Comparison of ENCODE assay signal across 8 mouse cellular contexts in genomic region chr9:58203516-58204447, GRCm38 (mm10). TPM values are rescaled to one million over a fixed set of nuclear protein-coding genes. Genes with fewer than 3 reads are reported as not detected.
DNase-seq lines count a peak whose midpoint lies in the region; ATAC-seq and TF ChIP-seq lines count a peak whose summit lies in the region.

Islr (minus strand) TSS chr9:58204306.
Islr2 (minus strand) TSS chr9:58204319.

- TF ChIP-seq POLR2A in thymus, adult 2 months (IDR thresholded peaks at IDR 0.05; ENCODE audit: control insufficient read depth, extremely low read depth, insufficient read depth, low read length, poor library complexity) = no peak

- H3K4me3 ChIP-seq in C2C12 (ENCODE audit: insufficient read depth, poor library complexity, severe bottlenecking) = no peak within 1 kb of the TSS
- H3K4me3 ChIP-seq in embryonic facial prominence, embryonic 15.5 days (replicated peaks) = peak within 1 kb of the TSS; percentile 39
- H3K4me3 ChIP-seq in heart, embryonic 13.5 days = peak within 1 kb of the TSS; percentile 53
- peak within 1 kb of the TSS; percentile 40 for H3K4me3 ChIP-seq in kidney, embryonic 15.5 days (replicated peaks)
- H3K4me3 ChIP-seq in liver, embryonic 13.5 days (replicated peaks) = peak within 1 kb of the TSS; percentile 56
- H3K4me3 ChIP-seq in thymus, adult 2 months (ENCODE audit: control insufficient read depth, insufficient read depth, low read length) = peak within 1 kb of the TSS; percentile 49

- H3K27me3 ChIP-seq in C2C12 (ENCODE audit: control insufficient read depth, insufficient read depth, insufficient read length) = peaks cover 12% of the 10 kb centered on the region
- peaks cover 57% of the 10 kb centered on the region for H3K27me3 ChIP-seq in embryonic facial prominence, embryonic 15.5 days
- peaks cover 77% of the 10 kb centered on the region for H3K27me3 ChIP-seq in heart, embryonic 13.5 days (replicated peaks)
- peaks cover 59% of the 10 kb centered on the region for H3K27me3 ChIP-seq in kidney, embryonic 15.5 days
- peaks cover 87% of the 10 kb centered on the region for H3K27me3 ChIP-seq in liver, embryonic 13.5 days
- H3K27me3 ChIP-seq in thymus, adult 2 months (ENCODE audit: control insufficient read depth, insufficient read depth, low read length) = peaks cover 24% of the 10 kb centered on the region; the same call in 1 of the 2 replicates

- H3K36me3 ChIP-seq in C2C12 (ENCODE audit: control insufficient read depth, insufficient read depth) = no peaks in the 10 kb centered on the region
- H3K36me3 ChIP-seq in embryonic facial prominence, embryonic 15.5 days = no peaks in the 10 kb centered on the region
- no peaks in the 10 kb centered on the region for H3K36me3 ChIP-seq in heart, embryonic 13.5 days
- no peaks in the 10 kb centered on the region for H3K36me3 ChIP-seq in kidney, embryonic 15.5 days
- H3K36me3 ChIP-seq in liver, embryonic 13.5 days = no peaks in the 10 kb centered on the region
- H3K36me3 ChIP-seq in thymus, adult 2 months (ENCODE audit: control insufficient read depth, insufficient read depth, low read length) = no peaks in the 10 kb centered on the region

- 3% methylated on average over 42 of the region's 42 CpGs for WGBS in embryonic facial prominence, embryonic 15.5 days
- 2% methylated on average over 42 of the region's 42 CpGs for WGBS in heart, embryonic 13.5 days
- 3% methylated on average over 42 of the region's 42 CpGs for WGBS in kidney, embryonic 15.5 days
- 3% methylated on average over 42 of the region's 42 CpGs for WGBS in liver, embryonic 13.5 days (ENCODE audit: insufficient replicate concordance)
- 11% methylated on average over 42 of the region's 42 CpGs for WGBS in thymus, adult 2 months

- peak within 1 kb of the TSS; percentile 50 for H3K4me2 ChIP-seq in embryonic facial prominence, embryonic 15.5 days (replicated peaks)
- H3K4me2 ChIP-seq in heart, embryonic 13.5 days = peak within 1 kb of the TSS; percentile 72
- peak within 1 kb of the TSS; percentile 64 for H3K4me2 ChIP-seq in kidney, embryonic 15.5 days
- H3K4me2 ChIP-seq in liver, embryonic 13.5 days = peak within 1 kb of the TSS; percentile 68

- peak; percentile 5 for TF ChIP-seq CTCF in C2C12 (IDR thresholded peaks at IDR 0.05; ENCODE audit: control insufficient read depth, insufficient read depth, insufficient read length)
- TF ChIP-seq CTCF in thymus, adult 2 months (IDR thresholded peaks at IDR 0.05; ENCODE audit: borderline replicate concordance, control insufficient read depth, extremely low read depth, insufficient read depth, low read length, poor library complexity) = peak; percentile 60; the same call in 1 of the 2 replicates

- DNase-seq in liver, embryonic 13.5 days = no peak
- peak; percentile 83 for DNase-seq in naive thymus-derived CD4-positive, alpha-beta T cell, adult 2 months (ENCODE audit: low read depth)
- DNase-seq in thymus, adult 2 months = peak; percentile 57

- no peaks in the 10 kb centered on the region for H3K9me3 ChIP-seq in embryonic facial prominence, embryonic 15.5 days (replicated peaks)
- no peaks in the 10 kb centered on the region for H3K9me3 ChIP-seq in heart, embryonic 13.5 days
- no peaks in the 10 kb centered on the region for H3K9me3 ChIP-seq in kidney, embryonic 15.5 days (replicated peaks)
- no peaks in the 10 kb centered on the region for H3K9me3 ChIP-seq in liver, embryonic 13.5 days (replicated peaks)

- no peaks in the 10 kb centered on the region for H3K79me3 ChIP-seq in C2C12 (ENCODE audit: low read depth)

- H3K9ac ChIP-seq in embryonic facial prominence, embryonic 15.5 days = no peak within 1 kb of the TSS
- peak within 1 kb of the TSS; percentile 73 for H3K9ac ChIP-seq in heart, embryonic 13.5 days
- 0 out of 2 replicates have a peak within 1 kb of the TSS, but pooled peaks have one; percentile 26 for H3K9ac ChIP-seq in kidney, embryonic 15.5 days
- peak within 1 kb of the TSS; percentile 49; the same call in 1 of the 2 replicates for H3K9ac ChIP-seq in liver, embryonic 13.5 days

- H3ac ChIP-seq in C2C12 (ENCODE audit: control insufficient read depth, insufficient read length, low read depth) = no peak within 1 kb of the TSS

- peaks cover 50% of the 10 kb centered on the region for H3K4me1 ChIP-seq in embryonic facial prominence, embryonic 15.5 days
- peaks cover 35% of the 10 kb centered on the region for H3K4me1 ChIP-seq in heart, embryonic 13.5 days
- peaks cover 52% of the 10 kb centered on the region for H3K4me1 ChIP-seq in kidney, embryonic 15.5 days
- peaks cover 11% of the 10 kb centered on the region for H3K4me1 ChIP-seq in liver, embryonic 13.5 days (replicated peaks)
- H3K4me1 ChIP-seq in thymus, adult 2 months (replicated peaks; ENCODE audit: control insufficient read depth, insufficient read depth, low read length) = peaks cover 4% of the 10 kb centered on the region; the same call in 1 of the 2 replicates

- H3K27ac ChIP-seq in embryonic facial prominence, embryonic 15.5 days (replicated peaks) = no peak within 1 kb of the TSS
- H3K27ac ChIP-seq in heart, embryonic 13.5 days (replicated peaks) = no peak within 1 kb of the TSS
- H3K27ac ChIP-seq in kidney, embryonic 15.5 days = no peak within 1 kb of the TSS
- no peak within 1 kb of the TSS for H3K27ac ChIP-seq in liver, embryonic 13.5 days
- H3K27ac ChIP-seq in thymus, adult 2 months (ENCODE audit: control insufficient read depth, insufficient read depth, low read length) = no peak within 1 kb of the TSS

- peak; percentile 61 for ATAC-seq in activated CD4-positive, CD25-positive, alpha-beta regulatory T cell, adult 4 months
- ATAC-seq in embryonic facial prominence, embryonic 15.5 days (ENCODE audit: insufficient number of reproducible peaks, low FRiP score, low TSS enrichment, low read depth) = peak; percentile 69; the same call in 1 of the 2 replicates
- no peak for ATAC-seq in heart, embryonic 13.5 days (ENCODE audit: extremely low read depth, insufficient number of reproducible peaks, low FRiP score, low TSS enrichment)
- ATAC-seq in kidney, embryonic 15.5 days (replicated peaks; ENCODE audit: low FRiP score) = peak; percentile 74
- ATAC-seq in liver, embryonic 13.5 days (ENCODE audit: low read depth) = peak; percentile 77

- H3K79me2 ChIP-seq in C2C12 (ENCODE audit: control insufficient read depth, insufficient read depth) = no peaks in the 10 kb centered on the region

TF ChIP-seq in C2C12, 6 proteins besides CTCF, POLR2A, EP300 and RAD21:
- TF ChIP-seq USF1 (IDR thresholded peaks at IDR 0.05; ENCODE audit: low read depth) (no peak), CEBPB (IDR thresholded peaks at IDR 0.05; ENCODE audit: low read depth) (no peak), FOSL1 (IDR thresholded peaks at IDR 0.05; ENCODE audit: insufficient read depth, low read length, poor library complexity, severe bottlenecking) (no peak), MAX (IDR thresholded peaks at IDR 0.05) (no peak)

RNA-seq across cellular contexts. Expression of gene Islr, which starts in this region (rescaled TPM):
- polyA plus RNA-seq in C2C12 (2012; fragmentation: generic; extraction: Trizol) = 10.3 TPM
- under 1 TPM in 1 of 2 experiments, not detected in 1; 0.32 TPM for polyA plus RNA-seq in activated CD4-positive, CD25-positive, alpha-beta regulatory T cell, adult 4 months (2017; shearing (Covaris generic))
- 150 and 165 TPM in 2 replicates for polyA plus RNA-seq in embryonic facial prominence, embryonic 15.5 days (2015; fragmentation: Nextera tagmentation; extraction: Ambion mirVana)
- 18.6 and 23.3 TPM in 2 replicates for polyA plus RNA-seq in heart, embryonic 13.5 days (2015; fragmentation: Nextera tagmentation; extraction: Ambion mirVana)
- polyA plus RNA-seq in kidney, embryonic 15.5 days (2015; fragmentation: Nextera tagmentation; extraction: Ambion mirVana) = 78.7 and 94.7 TPM in 2 replicates
- 3.8 and 4.2 TPM in 2 replicates for polyA plus RNA-seq in liver, embryonic 13.5 days (2015; fragmentation: Nextera tagmentation; extraction: Ambion mirVana)
- 25.3 and 32.2 TPM in 2 replicates for polyA plus RNA-seq in thymus, adult 2 months (2012; rRNA removed)

RNA-seq across cellular contexts. Expression of gene Islr2, which starts in this region (rescaled TPM):
- 0.07 TPM for polyA plus RNA-seq in C2C12 (2012; fragmentation: generic; extraction: Trizol)
- polyA plus RNA-seq in activated CD4-positive, CD25-positive, alpha-beta regulatory T cell, adult 4 months (2017; shearing (Covaris generic)) = not detected
- polyA plus RNA-seq in embryonic facial prominence, embryonic 15.5 days (2015; fragmentation: Nextera tagmentation; extraction: Ambion mirVana) = 0.80 and 0.81 TPM in 2 replicates
- polyA plus RNA-seq in heart, embryonic 13.5 days (2015; fragmentation: Nextera tagmentation; extraction: Ambion mirVana) = 0.05 and 0.17 TPM in 2 replicates
- 0.39 and 0.51 TPM in 2 replicates for polyA plus RNA-seq in kidney, embryonic 15.5 days (2015; fragmentation: Nextera tagmentation; extraction: Ambion mirVana)
- polyA plus RNA-seq in liver, embryonic 13.5 days (2015; fragmentation: Nextera tagmentation; extraction: Ambion mirVana) = 0.03 TPM in 1 of 2 replicates, not detected in the other
- 0.50 and 1.4 TPM in 2 replicates for polyA plus RNA-seq in thymus, adult 2 months (2012; rRNA removed)

Comparison
In these comparisons a context has a peak if more than half of its experiments do, and no peak if none do; other contexts are left out.
1. Peak in ATAC-seq in activated CD4-positive, CD25-positive, alpha-beta regulatory T cell, adult 4 months; RNA of the genes that start here not detected or under 1 TPM.